Mouse (Mus musculus): ENCODE results near the gene Dusp22.

DNA sequence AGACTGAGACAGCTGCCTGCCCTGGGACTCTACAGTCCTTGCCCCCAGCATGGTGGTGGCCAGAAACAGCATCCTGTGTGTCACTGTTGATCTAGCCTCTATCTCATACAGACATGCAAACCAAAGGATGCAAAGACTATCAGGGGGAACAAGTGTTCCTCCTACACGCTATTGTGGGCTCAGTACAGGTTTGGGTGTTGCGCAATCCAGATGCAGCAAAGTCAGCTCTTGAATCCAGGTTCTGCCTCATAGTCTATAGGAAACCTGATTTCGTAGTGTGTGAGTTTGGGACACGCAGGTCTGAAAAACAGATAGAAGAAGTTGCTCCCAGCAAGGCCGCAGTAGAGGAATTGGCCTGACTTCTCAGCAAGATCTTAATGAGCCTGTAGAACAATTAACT, 42.9 kb downstream of the Dusp22 start:
- TF ChIP-seq CTCF (IDR thresholded peaks at IDR 0.05; ENCODE audit: extremely low read depth, insufficient read length, insufficient replicate concordance, low read depth, low read length) (no peak), POLR2A (IDR thresholded peaks at IDR 0.05; ENCODE audit: low read depth, low read length) (no peak)

Data from small intestine, adult 2 months (tissue).